Mouse (Mus musculus) E14TG2a.4 (cell line): ENCODE results near the gene Nudt22.

Experiments
- CTCF ChIP-seq: conservative IDR thresholded peaks from 2 replicates; pipeline ENCODE4 v1.5.1; 2014; ENCODE audit warnings: low read length
- NANOG ChIP-seq: IDR thresholded peaks from 2 replicates; pipeline ENCODE4 v1.6.1; 2014; ENCODE audit warnings: borderline replicate concordance, low read length, mixed read lengths

DNA sequence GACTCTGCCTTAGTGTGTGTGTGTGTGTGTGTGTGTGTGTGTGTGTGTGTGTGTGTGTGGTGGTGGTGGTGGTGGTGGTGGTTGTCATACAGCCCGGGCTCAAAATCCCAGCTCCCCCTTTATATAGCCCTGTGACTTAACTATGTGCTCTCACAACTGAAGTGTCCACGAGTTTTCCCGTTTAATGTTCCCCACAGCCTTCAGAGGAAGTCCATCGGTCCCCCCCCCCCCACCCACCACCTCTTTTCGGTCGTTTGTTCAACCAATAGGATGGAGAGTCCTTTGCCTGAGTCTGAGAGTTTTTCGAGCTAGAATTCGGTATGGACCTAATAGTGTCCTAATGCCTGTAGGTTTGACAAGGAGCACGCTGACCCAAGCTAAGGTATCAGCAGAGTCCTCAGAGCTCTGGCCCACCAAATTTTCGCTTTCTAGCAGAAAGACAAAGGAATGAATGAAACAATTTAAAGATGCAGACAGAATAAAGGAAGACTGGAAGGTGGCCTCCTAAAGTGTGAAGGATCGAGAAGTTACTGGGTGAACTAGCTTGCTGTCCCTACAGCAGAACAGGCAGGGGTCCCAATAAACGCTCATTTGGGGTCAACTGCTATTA is 22.2 kb downstream of the Nudt22 start:
- TF ChIP-seq CTCF = no peak
- no peak for TF ChIP-seq NANOG
